Mouse (Mus musculus) limb, embryonic 13.5 days (tissue): ENCODE data around the gene Ly6g6f. TPM values are rescaled to one million over a fixed set of nuclear protein-coding genes. Genes with fewer than 3 reads are reported as not detected.
A peak's percentile ranks its signal among the peaks of the same experiment; 100 is the strongest.

ENCODE experiments used
- ATAC-seq: fragments of 200-750 bp; cut with Nextera tagmentation; 2 replicates; pipeline ENCODE4 v1.8.0; 2017; ENCODE audit warnings: low read depth, moderate number of reproducible peaks, moderate TSS enrichment; ENCODE audit not compliant: low FRiP score
- H3K27ac ChIP-seq: fragments of 300-500 bp; sonication (generic); 2 replicates; pipeline ENCODE4 v1.5.1; 2015; ENCODE audit warnings: inconsistent platforms, mild to moderate bottlenecking, moderate library complexity
- H3K27me3 ChIP-seq: fragments of 300-500 bp; sonication (generic); 2 replicates; pipeline ENCODE4 v1.6.1; 2015; ENCODE audit warnings: mild to moderate bottlenecking, inconsistent platforms
- H3K36me3 ChIP-seq: fragments of 300-500 bp; sonication (generic); 2 replicates; pipeline ENCODE4 v1.6.1; 2015; ENCODE audit warnings: inconsistent platforms, mild to moderate bottlenecking, moderate library complexity
- H3K4me1 ChIP-seq: fragments of 300-500 bp; sonication (generic); 2 replicates; pipeline ENCODE4 v1.6.1; 2015; ENCODE audit warnings: inconsistent platforms
- H3K4me2 ChIP-seq: fragments of 300-500 bp; sonication (generic); replicated peaks from 2 replicates; pipeline ENCODE4 v1.6.1; 2015; ENCODE audit warnings: inconsistent platforms, mild to moderate bottlenecking, moderate library complexity
- H3K4me3 ChIP-seq: fragments of 300-500 bp; sonication (generic); 2 replicates; pipeline ENCODE4 v1.5.1; 2015; ENCODE audit warnings: moderate library complexity, mild to moderate bottlenecking, inconsistent platforms
- H3K9ac ChIP-seq: fragments of 300-500 bp; sonication (generic); 2 replicates; pipeline ENCODE4 v1.6.1; 2015; ENCODE audit warnings: mild to moderate bottlenecking, inconsistent platforms
- H3K9me3 ChIP-seq: fragments of 300-500 bp; sonication (generic); 2 replicates; pipeline ENCODE4 v1.6.1; 2016; ENCODE audit warnings: inconsistent platforms
- WGBS: fragments of 180-500 bp; shearing (Covaris S2); methylation state at CpG from one replicate; pipeline ENCODE4 v1.1.7; 2015; 5-methylcytosine and 5-hydroxymethylcytosine counted together
- polyA plus RNA-seq: library from polyadenylated mRNA; unstranded; fragments of >200 nt; fragmentation: Nextera tagmentation; extraction: Ambion mirVana; gene quantifications from 2 replicates; pipeline ENCODE4 v1.2.1, GENCODE M21; 2015

Ly6g6f gene
- polyA plus RNA-seq, 1 experiment from 2014 or later, result 0.17 TPM

GRCm38 (mm10) chr17:35071454-35071853 lies 14.0 kb downstream of the Ly6g6f start:
- no peak for ATAC-seq
- H3K9me3 ChIP-seq, result no peaks in the 10 kb centered on the region; the same call in 1 of the 2 replicates
- H3K36me3 ChIP-seq, result no peaks in the 10 kb centered on the region
- no peak overlapping the region for H3K9ac ChIP-seq
- H3K27me3 ChIP-seq, result peaks cover 28% of the 10 kb centered on the region
- 77% methylated on average over 9 of the region's 9 CpGs for WGBS
- peaks cover 11% of the 10 kb centered on the region for H3K4me1 ChIP-seq
- H3K27ac ChIP-seq, result no peak overlapping the region
- H3K4me3 ChIP-seq, result no peak overlapping the region
- no peak overlapping the region for H3K4me2 ChIP-seq

GRCm38 (mm10) chr17:35070556-35071229 lies 14.7 kb downstream of the Ly6g6f start:
- H3K27ac ChIP-seq, result no peak overlapping the region
- H3K36me3 ChIP-seq, result no peaks in the 10 kb centered on the region
- no peaks in the 10 kb centered on the region; the same call in 1 of the 2 replicates for H3K9me3 ChIP-seq
- H3K27me3 ChIP-seq, result peaks cover 36% of the 10 kb centered on the region
- 55% methylated on average over 6 of the region's 6 CpGs for WGBS
- H3K9ac ChIP-seq, result no peak overlapping the region
- no peak for ATAC-seq
- H3K4me3 ChIP-seq, result no peak overlapping the region
- peaks cover 9% of the 10 kb centered on the region for H3K4me1 ChIP-seq
- H3K4me2 ChIP-seq, result no peak overlapping the region

GRCm38 (mm10) chr17:35068213-35068914 lies 17.0 kb downstream of the Ly6g6f start:
- no peak overlapping the region for H3K9ac ChIP-seq
- peaks cover 59% of the 10 kb centered on the region for H3K27me3 ChIP-seq
- no peak overlapping the region for H3K27ac ChIP-seq
- H3K4me3 ChIP-seq, result no peak overlapping the region
- H3K4me1 ChIP-seq, result peaks cover 18% of the 10 kb centered on the region
- no peak overlapping the region for H3K4me2 ChIP-seq
- peaks cover 4% of the 10 kb centered on the region for H3K36me3 ChIP-seq
- 82% methylated on average over 17 of the region's 17 CpGs for WGBS
- H3K9me3 ChIP-seq, result no peaks in the 10 kb centered on the region
- no peak for ATAC-seq

- H3K4me2 ChIP-seq, result peak within 1 kb of the TSS; percentile 67
- no peak for ATAC-seq
- H3K9ac ChIP-seq, result peak within 1 kb of the TSS; percentile 55
- peak within 1 kb of the TSS; percentile 40 for H3K4me3 ChIP-seq
- WGBS, result 47% methylated on average over 10 of the region's 10 CpGs
- H3K9me3 ChIP-seq, result no peaks in the 10 kb centered on the region
- peaks cover 68% of the 10 kb centered on the region for H3K27me3 ChIP-seq
- H3K36me3 ChIP-seq, result peaks cover 25% of the 10 kb centered on the region
- peaks cover 25% of the 10 kb centered on the region for H3K4me1 ChIP-seq
- H3K27ac ChIP-seq, result no peak within 1 kb of the TSS
Observed at GRCm38 (mm10) chr17:35066084-35066483, 19.3 kb downstream of the Ly6g6f start, which contains the start of gene Mpig6b. Gene Mpig6b, minus strand, starts transcription at chr17:35066184.

- peak within 1 kb of the TSS; percentile 55 for H3K9ac ChIP-seq
- no peaks in the 10 kb centered on the region for H3K9me3 ChIP-seq
- no peak within 1 kb of the TSS for H3K27ac ChIP-seq
- peaks cover 33% of the 10 kb centered on the region for H3K36me3 ChIP-seq
- peaks cover 34% of the 10 kb centered on the region for H3K4me1 ChIP-seq
- 2% methylated on average over 48 of the region's 48 CpGs for WGBS
- H3K4me2 ChIP-seq, result peak within 1 kb of the TSS; percentile 67
- ATAC-seq, result peak; percentile 62
- peak within 1 kb of the TSS; percentile 40 for H3K4me3 ChIP-seq
- peaks cover 68% of the 10 kb centered on the region for H3K27me3 ChIP-seq
Observed at GRCm38 (mm10) chr17:35064951-35065947, 20.2 kb downstream of the Ly6g6f start, which contains the start of gene Ly6g6c. Gene Ly6g6c, plus strand, starts transcription at chr17:35065388.

DNA sequence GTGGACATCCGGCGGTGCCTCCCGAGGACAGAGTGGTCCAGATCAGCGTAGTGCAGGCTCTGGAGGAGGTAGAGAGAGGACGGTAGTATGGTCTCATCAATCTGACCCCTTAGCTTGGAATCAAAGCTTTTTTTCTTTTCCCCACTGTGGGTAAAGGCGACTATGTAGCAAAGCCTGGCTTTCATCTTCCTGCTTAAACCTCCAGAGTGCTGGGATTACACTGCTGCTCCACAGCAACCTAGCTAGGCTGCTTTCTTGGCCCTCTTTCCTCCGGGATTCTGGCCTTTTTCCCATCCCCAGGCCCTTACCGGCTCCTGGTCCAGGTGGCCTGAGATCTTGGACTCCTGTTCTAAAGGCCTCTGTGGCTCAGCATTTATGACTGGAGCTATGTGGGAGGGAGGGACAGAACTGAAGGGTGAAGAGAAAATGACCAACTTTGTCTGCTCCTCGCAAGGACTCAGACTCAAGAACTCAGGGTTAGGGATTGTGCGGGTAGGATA lies 21.0 kb downstream of the Ly6g6f start:
- H3K9me3 ChIP-seq, result no peaks in the 10 kb centered on the region
- H3K4me1 ChIP-seq, result peaks cover 37% of the 10 kb centered on the region
- no peak for ATAC-seq
- H3K9ac ChIP-seq, result peak overlapping the region; percentile 46; the same call in 1 of the 2 replicates
- H3K4me2 ChIP-seq, result peak overlapping the region; percentile 67
- peaks cover 33% of the 10 kb centered on the region for H3K36me3 ChIP-seq
- WGBS, result 26% methylated on average over 10 of the region's 10 CpGs
- peaks cover 68% of the 10 kb centered on the region for H3K27me3 ChIP-seq
- no peak overlapping the region for H3K27ac ChIP-seq
- H3K4me3 ChIP-seq, result peak overlapping the region; percentile 40

- ATAC-seq, result no peak
- Histone ChIP-seq H3K9me3 (no peaks in the 10 kb centered on the region), H3K4me2 (no peak overlapping the region), H3K9ac (no peak overlapping the region), H3K4me1 (peaks cover 40% of the 10 kb centered on the region), H3K36me3 (peaks cover 33% of the 10 kb centered on the region), H3K27me3 (peaks cover 61% of the 10 kb centered on the region), H3K4me3 (no peak overlapping the region), H3K27ac (no peak overlapping the region)
- 92% methylated on average over 3 of the region's 3 CpGs for WGBS
Observed at GRCm38 (mm10) chr17:35063466-35063865, 21.9 kb downstream of the Ly6g6f start.

GRCm38 (mm10) chr17:35061299-35061698 lies 24.1 kb downstream of the Ly6g6f start:
- H3K9me3 ChIP-seq, result no peaks in the 10 kb centered on the region
- 79% methylated on average over 8 of the region's 8 CpGs for WGBS
- ATAC-seq, result no peak
- peak overlapping the region; percentile 99; the same call in 1 of the 2 replicates for H3K4me2 ChIP-seq
- H3K36me3 ChIP-seq, result peaks cover 53% of the 10 kb centered on the region
- H3K9ac ChIP-seq, result peak overlapping the region; percentile 80; the same call in 1 of the 2 replicates
- peaks cover 39% of the 10 kb centered on the region for H3K27me3 ChIP-seq
- H3K4me3 ChIP-seq, result peak overlapping the region; percentile 64; the same call in 1 of the 2 replicates
- H3K27ac ChIP-seq, result no peak overlapping the region
- peaks cover 43% of the 10 kb centered on the region for H3K4me1 ChIP-seq

DNA sequence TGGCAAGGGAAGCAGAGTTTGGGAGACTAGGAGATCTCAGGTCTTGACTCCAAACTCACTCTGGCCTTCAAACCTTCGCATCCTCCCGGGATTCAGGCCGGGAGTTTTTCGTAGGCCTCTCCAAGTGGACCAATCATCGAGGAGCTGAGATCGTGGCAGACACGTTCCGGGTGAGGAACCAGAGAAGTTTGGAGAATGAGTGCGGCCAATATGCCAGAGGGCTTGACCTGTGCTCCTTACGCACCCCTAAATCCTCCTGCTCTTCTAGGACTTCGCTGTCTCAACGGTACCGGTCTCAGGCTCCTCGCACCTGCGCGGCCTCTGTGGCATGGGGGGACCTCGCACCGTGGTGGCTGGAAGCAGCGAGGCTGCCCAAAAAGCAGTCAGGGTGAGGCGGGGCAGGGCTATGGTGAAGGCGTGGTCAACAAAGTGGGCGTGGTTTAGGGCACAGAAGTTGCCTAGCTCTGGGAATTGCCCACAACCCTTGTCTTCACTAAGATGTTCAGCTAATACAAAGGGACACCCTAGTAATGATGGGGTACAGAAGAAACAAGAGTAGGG lies 24.6 kb downstream of the Ly6g6f start:
- H3K4me2 ChIP-seq, result peak overlapping the region; percentile 99
- H3K27me3 ChIP-seq, result peaks cover 34% of the 10 kb centered on the region
- no peaks in the 10 kb centered on the region for H3K9me3 ChIP-seq
- peaks cover 58% of the 10 kb centered on the region for H3K36me3 ChIP-seq
- no peak overlapping the region for H3K27ac ChIP-seq
- 64% methylated on average over 22 of the region's 22 CpGs for WGBS
- peaks cover 43% of the 10 kb centered on the region for H3K4me1 ChIP-seq
- ATAC-seq, result no peak
- peak overlapping the region; percentile 64 for H3K4me3 ChIP-seq
- peak overlapping the region; percentile 80 for H3K9ac ChIP-seq

DNA sequence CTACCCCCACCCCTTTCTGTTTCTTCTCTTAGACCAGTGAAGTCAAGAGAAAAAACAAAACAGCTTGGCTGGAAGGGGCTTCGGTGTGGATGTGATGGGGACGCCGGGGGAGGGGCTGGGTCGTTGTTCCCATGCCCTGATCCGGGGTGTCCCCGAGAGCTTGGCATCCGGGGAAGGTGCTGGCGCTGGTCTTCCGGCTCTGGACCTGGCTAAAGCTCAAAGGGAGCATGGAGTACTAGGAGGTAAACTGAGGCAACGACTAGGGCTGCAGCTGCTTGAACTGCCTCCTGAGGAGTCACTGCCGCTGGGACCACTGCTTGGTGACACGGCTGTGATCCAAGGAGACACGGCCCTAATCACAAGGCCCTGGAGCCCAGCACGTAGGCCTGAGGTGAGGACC lies 25.3 kb downstream of the Ly6g6f start:
- no peak for ATAC-seq
- peaks cover 36% of the 10 kb centered on the region for H3K4me1 ChIP-seq
- H3K27me3 ChIP-seq, result peaks cover 27% of the 10 kb centered on the region
- H3K27ac ChIP-seq, result peak overlapping the region; percentile 92; the same call in 1 of the 2 replicates
- peak overlapping the region; percentile 80 for H3K9ac ChIP-seq
- H3K36me3 ChIP-seq, result peaks cover 65% of the 10 kb centered on the region
- peak overlapping the region; percentile 99 for H3K4me2 ChIP-seq
- H3K9me3 ChIP-seq, result no peaks in the 10 kb centered on the region
- peak overlapping the region; percentile 64 for H3K4me3 ChIP-seq
- WGBS, result 24% methylated on average over 14 of the region's 14 CpGs
